Mouse (Mus musculus) embryonic facial prominence, embryonic 10.5 days (tissue): ENCODE results near the gene Lca5l. TPM values are rescaled to one million over a fixed set of nuclear protein-coding genes. Genes with fewer than 3 reads are reported as not detected.

Experiments used
- DNase-seq: peaks from one replicate; pipeline ENCODE4 v3.0.0-alpha.2; 2017; ENCODE audit warnings: low spot score
- H3K27ac ChIP-seq: fragments of 300-500 bp; sonication (generic); replicated peaks from 2 replicates; pipeline ENCODE4 v1.5.1; 2016; ENCODE audit warnings: mild to moderate bottlenecking
- H3K27me3 ChIP-seq: fragments of 300-500 bp; sonication (generic); replicated peaks from 2 replicates; pipeline ENCODE4 v1.6.1; 2016; ENCODE audit warnings: low read depth, mild to moderate bottlenecking; ENCODE audit not compliant: poor library complexity, severe bottlenecking
- H3K36me3 ChIP-seq: fragments of 300-500 bp; sonication (generic); replicated peaks from 2 replicates; pipeline ENCODE4 v1.6.1; 2016; ENCODE audit warnings: mild to moderate bottlenecking, moderate library complexity
- H3K4me1 ChIP-seq: fragments of 300-500 bp; sonication (generic); 2 replicates; pipeline ENCODE4 v1.6.1; 2016
- H3K4me3 ChIP-seq: fragments of 300-500 bp; sonication (generic); 2 replicates; pipeline ENCODE4 v1.5.1; 2016; ENCODE audit warnings: mild to moderate bottlenecking, moderate library complexity
- H3K9me3 ChIP-seq: fragments of 300-500 bp; sonication (generic); 2 replicates; pipeline ENCODE4 v1.6.1; 2016; ENCODE audit warnings: mild to moderate bottlenecking
- WGBS: fragments of 180-500 bp; shearing (Covaris S2); methylation state at CpG from one replicate; pipeline ENCODE4 v1.1.7; 2016; 5-methylcytosine and 5-hydroxymethylcytosine counted together
- polyA plus RNA-seq: library from polyadenylated mRNA; unstranded; fragments of >200 nt; fragmentation: Nextera tagmentation; extraction: Ambion mirVana; gene quantifications from 2 replicates; pipeline ENCODE4 v1.2.1, GENCODE M21; 2016

The Lca5l gene
- polyA plus RNA-seq, 1 experiment from 2014 or later: 0.85 TPM

GRCm38 (mm10) chr16:96210856-96211255 is 18.8 kb upstream of the Lca5l start:
- Histone ChIP-seq H3K4me1 (no peaks in the 10 kb centered on the region), H3K36me3 (no peaks in the 10 kb centered on the region), H3K9me3 (no peaks in the 10 kb centered on the region), H3K27me3 (no peaks in the 10 kb centered on the region), H3K27ac (no peak overlapping the region), H3K4me3 (no peak overlapping the region)
- 89% methylated on average over 7 of the region's 7 CpGs for WGBS
- DNase-seq: no peak

DNA sequence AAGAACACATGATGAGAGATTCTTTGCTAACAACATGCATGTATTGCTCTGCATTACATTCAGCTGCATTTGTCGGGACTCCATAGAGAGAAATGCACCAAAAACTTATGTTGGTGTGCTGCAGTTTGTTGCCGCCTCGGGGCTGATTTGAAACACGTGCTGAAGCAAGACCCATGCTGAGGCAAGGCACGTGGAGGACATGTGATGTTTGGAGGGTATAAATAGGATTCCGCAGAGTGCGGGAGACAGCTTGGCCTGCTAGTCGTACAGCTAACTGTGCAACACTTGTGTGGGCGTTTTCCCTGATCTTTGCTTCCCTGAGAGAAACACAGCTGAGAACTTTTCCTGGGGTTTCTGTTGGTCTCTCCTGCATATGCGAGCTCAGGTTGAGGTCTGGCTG is 17.7 kb upstream of the Lca5l start:
- DNase-seq: no peak
- H3K4me1 ChIP-seq: no peaks in the 10 kb centered on the region
- 80% methylated on average over 10 of the region's 10 CpGs for WGBS
- H3K36me3 ChIP-seq: no peaks in the 10 kb centered on the region
- H3K9me3 ChIP-seq: no peaks in the 10 kb centered on the region
- H3K27ac ChIP-seq: no peak overlapping the region
- H3K4me3 ChIP-seq: no peak overlapping the region
- H3K27me3 ChIP-seq: no peaks in the 10 kb centered on the region

DNA sequence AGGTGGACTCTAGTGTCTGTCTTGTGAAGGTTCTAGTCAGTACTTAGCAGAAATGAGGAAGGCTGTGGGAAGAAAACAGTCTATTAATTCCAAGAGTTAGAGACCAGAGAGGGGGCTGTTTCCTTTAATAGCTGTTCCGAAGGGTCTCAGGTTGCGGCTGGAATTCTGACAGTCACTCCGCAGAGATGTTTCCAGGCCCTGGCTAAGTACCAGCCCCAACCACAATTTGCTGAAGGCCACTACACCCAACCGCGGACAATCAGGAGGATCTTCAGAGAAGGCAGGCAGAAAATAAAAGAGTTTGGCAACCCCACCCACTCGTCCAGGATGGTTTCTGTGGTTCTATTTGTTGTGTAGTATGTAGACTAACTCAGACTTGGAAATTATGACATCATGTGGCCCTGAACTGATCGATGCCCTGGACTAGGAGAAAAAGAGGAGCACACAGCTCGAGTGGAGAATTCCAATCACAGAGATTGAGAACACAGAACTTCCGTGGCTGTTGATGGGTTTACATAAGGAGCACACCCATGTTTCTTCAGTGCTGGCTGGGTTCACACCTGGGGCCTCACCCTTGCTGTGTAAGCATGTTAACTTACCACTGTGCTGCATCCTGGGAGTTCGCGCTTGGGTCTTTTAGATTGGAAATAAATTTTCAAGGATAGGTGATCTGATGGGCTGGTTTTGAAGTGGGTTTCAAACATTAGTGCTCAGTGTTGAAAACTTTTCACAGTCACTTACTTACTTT is 9.6 kb upstream of the Lca5l start:
- no peaks in the 10 kb centered on the region for H3K36me3 ChIP-seq
- WGBS: 75% methylated on average over 11 of the region's 11 CpGs
- H3K27ac ChIP-seq: no peak overlapping the region
- H3K27me3 ChIP-seq: peaks cover 11% of the 10 kb centered on the region; the same call in 1 of the 2 replicates
- DNase-seq: no peak
- no peak overlapping the region for H3K4me3 ChIP-seq
- peaks cover 19% of the 10 kb centered on the region for H3K4me1 ChIP-seq
- H3K9me3 ChIP-seq: no peaks in the 10 kb centered on the region

- H3K36me3 ChIP-seq: no peaks in the 10 kb centered on the region
- WGBS: 39% methylated on average over 9 of the region's 9 CpGs
- peak overlapping the region; percentile 51 for H3K4me3 ChIP-seq
- H3K27me3 ChIP-seq: peaks cover 11% of the 10 kb centered on the region; the same call in 1 of the 2 replicates
- H3K27ac ChIP-seq: peak overlapping the region; percentile 72
- H3K9me3 ChIP-seq: no peaks in the 10 kb centered on the region
- H3K4me1 ChIP-seq: peaks cover 19% of the 10 kb centered on the region
- no peak for DNase-seq
Measured at GRCm38 (mm10) chr16:96200702-96201028, 8.6 kb upstream of the Lca5l start.

DNA sequence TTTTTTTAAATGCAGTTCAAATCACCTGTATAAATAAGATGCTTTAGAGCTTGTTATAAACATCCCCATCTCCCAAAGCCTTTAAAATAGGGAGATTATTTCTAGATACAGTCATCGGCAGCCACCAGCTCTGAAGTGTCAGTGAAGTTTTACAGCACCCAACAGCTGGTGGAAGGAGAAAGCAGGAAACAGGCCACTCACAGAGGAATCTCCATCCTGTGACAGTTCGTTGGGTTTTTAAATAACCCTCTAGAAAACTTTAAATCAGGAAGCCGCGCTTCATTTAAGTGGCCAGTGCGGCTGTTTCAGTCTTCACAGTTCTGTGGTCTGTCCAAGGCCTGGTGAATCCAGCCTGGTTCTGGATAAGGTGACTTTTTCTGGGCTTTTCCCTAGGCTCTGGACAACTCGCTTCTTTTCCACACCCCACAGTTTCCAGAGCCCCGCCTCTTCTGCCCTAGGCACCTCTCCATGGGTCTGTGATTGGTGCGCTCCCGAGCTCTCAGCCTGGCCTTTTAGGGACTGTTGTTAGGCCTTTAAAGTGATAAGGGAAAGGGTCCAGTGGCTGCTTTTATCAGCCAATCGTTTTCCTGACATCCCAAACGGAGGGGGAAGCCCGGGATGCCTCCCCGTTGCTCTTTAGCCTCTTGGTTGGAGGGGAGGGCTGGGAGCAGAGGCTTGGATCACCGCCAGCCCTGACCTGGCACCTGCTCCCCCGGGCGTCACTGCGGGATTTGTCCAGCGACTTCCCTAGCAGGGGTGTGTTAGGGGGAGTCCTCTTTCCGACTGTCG is 8.0 kb upstream of the Lca5l start, which contains the start of gene Sh3bgr:
Gene Sh3bgr, plus strand, starts transcription at position 538 of the 789 bp plus-strand sequence.
- Histone ChIP-seq H3K9me3 (no peaks in the 10 kb centered on the region), H3K4me3 (peak within 1 kb of the TSS; percentile 51), H3K36me3 (no peaks in the 10 kb centered on the region), H3K27ac (peak within 1 kb of the TSS; percentile 72), H3K27me3 (peaks cover 11% of the 10 kb centered on the region; the same call in 1 of the 2 replicates), H3K4me1 (peaks cover 19% of the 10 kb centered on the region)
- DNase-seq: peak; percentile 61
- WGBS: 6% methylated on average over 20 of the region's 20 CpGs

DNA sequence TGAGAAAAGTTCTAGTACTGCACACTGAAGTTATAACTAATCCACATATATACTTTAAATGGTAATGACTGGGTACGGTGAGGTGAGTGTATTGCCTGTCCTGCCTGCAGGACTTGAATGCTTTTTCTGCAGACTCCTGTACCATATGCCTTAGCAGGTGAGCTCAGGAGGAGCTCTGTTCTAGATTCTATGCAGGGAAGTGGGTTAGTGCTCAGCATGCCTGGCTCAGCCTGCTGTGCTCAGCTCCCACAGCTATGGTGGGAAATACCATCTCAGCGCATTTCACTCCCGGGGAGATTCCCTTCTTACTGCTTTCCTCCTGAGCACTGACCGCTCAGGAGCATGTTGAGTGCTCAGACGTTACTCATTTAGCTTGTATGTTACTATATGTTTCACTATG is 4.5 kb downstream of the Lca5l start:
- H3K27me3 ChIP-seq: peaks cover 17% of the 10 kb centered on the region
- no peak overlapping the region for H3K27ac ChIP-seq
- H3K4me1 ChIP-seq: peaks cover 11% of the 10 kb centered on the region
- DNase-seq: no peak
- H3K36me3 ChIP-seq: no peaks in the 10 kb centered on the region
- no peak overlapping the region for H3K4me3 ChIP-seq
- peaks cover 4% of the 10 kb centered on the region; the same call in 1 of the 2 replicates for H3K9me3 ChIP-seq
- WGBS: 87% methylated on average over 5 of the region's 5 CpGs

DNA sequence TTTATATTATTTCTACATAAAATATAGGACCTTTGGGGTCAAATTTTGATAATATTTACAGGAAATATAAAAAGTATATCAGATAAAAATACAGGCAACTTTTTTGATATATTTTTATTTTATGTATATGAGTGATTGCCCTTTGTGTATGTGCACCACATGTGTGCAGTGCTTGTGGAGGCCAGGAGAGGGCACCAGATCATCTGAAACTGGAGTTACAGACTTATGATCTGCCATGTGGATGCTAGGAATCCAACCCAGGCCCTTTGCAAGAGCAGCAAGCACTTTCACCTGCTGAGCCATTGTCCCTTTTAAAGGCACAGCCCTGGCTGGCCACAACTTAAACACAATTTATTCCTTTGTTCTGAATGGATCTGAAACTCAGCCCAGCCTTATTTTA is 12.9 kb downstream of the Lca5l start:
- Histone ChIP-seq H3K4me1 (peaks cover 6% of the 10 kb centered on the region), H3K27me3 (no peaks in the 10 kb centered on the region), H3K27ac (no peak overlapping the region), H3K36me3 (0 out of 2 replicates have a peak, but pooled peaks cover 3% of the 10 kb centered on the region), H3K9me3 (peaks cover 4% of the 10 kb centered on the region; the same call in 1 of the 2 replicates), H3K4me3 (no peak overlapping the region)
- DNase-seq: no peak

DNA sequence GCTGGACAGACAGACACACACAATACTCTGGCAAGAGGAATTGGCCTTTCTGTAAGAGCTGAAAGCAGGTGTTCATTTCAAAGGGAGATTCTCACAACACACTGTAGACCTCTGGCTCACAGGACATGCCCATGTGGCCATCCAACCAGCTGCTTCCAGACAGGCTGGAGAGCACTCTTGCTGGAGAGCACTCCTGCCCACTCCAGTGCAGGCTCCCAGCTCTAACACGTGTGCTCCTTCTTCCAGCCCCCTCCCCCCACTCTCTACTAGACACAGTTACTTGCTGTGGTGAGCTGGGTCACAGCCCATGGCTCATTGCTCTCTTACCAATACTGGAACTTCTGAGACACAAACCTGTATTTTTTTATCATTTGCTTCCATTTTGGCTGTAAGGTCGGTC is 16.7 kb downstream of the Lca5l start:
- Histone ChIP-seq H3K36me3 (0 out of 2 replicates have a peak, but pooled peaks cover 3% of the 10 kb centered on the region), H3K4me3 (no peak overlapping the region), H3K27ac (no peak overlapping the region), H3K9me3 (peaks cover 4% of the 10 kb centered on the region; the same call in 1 of the 2 replicates), H3K27me3 (no peaks in the 10 kb centered on the region), H3K4me1 (peaks cover 6% of the 10 kb centered on the region)
- DNase-seq: no peak
- WGBS: 44% methylated on average over 2 of the region's 2 CpGs

DNA sequence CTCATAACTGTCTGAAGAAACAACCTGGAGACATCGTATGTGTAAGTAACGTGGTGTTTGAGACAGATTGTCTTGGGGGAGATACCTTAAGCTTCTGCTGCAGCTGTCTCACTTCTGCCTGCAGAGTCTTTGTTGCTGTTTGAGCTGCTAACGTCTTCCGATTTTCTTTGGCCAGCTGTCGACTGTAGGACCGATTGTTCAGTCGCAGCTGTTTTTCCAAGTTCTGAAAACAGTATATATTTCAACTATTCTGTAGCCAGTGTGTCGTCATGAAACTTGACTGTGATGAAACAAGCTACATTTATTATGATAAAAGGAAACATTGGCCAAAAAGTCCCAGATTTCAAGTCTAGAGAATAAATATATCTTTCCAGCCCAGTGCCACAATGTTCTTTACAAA is 18.4 kb downstream of the Lca5l start:
- 82% methylated on average over 8 of the region's 8 CpGs for WGBS
- H3K36me3 ChIP-seq: no peaks in the 10 kb centered on the region
- no peak for DNase-seq
- no peak overlapping the region for H3K4me3 ChIP-seq
- H3K27ac ChIP-seq: no peak overlapping the region
- H3K4me1 ChIP-seq: peaks cover 6% of the 10 kb centered on the region
- no peaks in the 10 kb centered on the region for H3K27me3 ChIP-seq
- H3K9me3 ChIP-seq: no peaks in the 10 kb centered on the region

GRCm38 (mm10) chr16:96168837-96169236 is 23.2 kb downstream of the Lca5l start:
- WGBS: 87% methylated on average over 4 of the region's 4 CpGs
- Histone ChIP-seq H3K4me1 (no peaks in the 10 kb centered on the region), H3K4me3 (no peak overlapping the region), H3K27ac (no peak overlapping the region), H3K36me3 (no peaks in the 10 kb centered on the region), H3K27me3 (no peaks in the 10 kb centered on the region), H3K9me3 (no peaks in the 10 kb centered on the region)
- DNase-seq: no peak

GRCm38 (mm10) chr16:96165723-96166264 is 26.3 kb downstream of the Lca5l start:
- no peak overlapping the region for H3K27ac ChIP-seq
- WGBS: 82% methylated on average over 4 of the region's 4 CpGs
- no peak overlapping the region for H3K4me3 ChIP-seq
- H3K9me3 ChIP-seq: no peaks in the 10 kb centered on the region
- no peaks in the 10 kb centered on the region for H3K27me3 ChIP-seq
- H3K36me3 ChIP-seq: no peaks in the 10 kb centered on the region
- no peaks in the 10 kb centered on the region for H3K4me1 ChIP-seq
- no peak for DNase-seq

DNA sequence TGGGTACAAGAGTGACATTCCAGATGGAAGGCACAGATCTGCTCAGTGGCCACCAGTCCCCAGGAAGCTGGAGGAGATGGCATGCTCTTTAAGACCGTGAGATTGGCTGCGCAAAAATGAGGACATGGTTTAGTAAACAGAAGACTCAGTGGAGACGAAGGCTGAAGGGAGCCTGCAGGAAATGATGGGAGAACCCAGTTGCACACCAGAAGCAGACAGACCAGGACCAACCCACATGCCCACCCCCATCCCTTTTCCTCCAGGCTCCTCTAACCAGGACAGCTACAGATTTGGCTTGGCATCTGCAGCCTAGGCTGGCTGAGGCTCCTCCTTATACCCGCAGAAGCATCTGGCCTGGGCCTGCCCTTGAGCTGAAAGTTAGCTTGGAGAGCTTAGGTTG is 30.7 kb downstream of the Lca5l start:
- Histone ChIP-seq H3K4me1 (peaks cover 18% of the 10 kb centered on the region), H3K4me3 (no peak overlapping the region), H3K27me3 (no peaks in the 10 kb centered on the region), H3K36me3 (peaks cover 12% of the 10 kb centered on the region), H3K9me3 (no peaks in the 10 kb centered on the region), H3K27ac (no peak overlapping the region)
- DNase-seq: no peak
- WGBS: 94% methylated on average over 4 of the region's 4 CpGs
